Mouse (Mus musculus): Measurements from ENCODE around the gene Pemt. TPM values are rescaled to one million over a fixed set of nuclear protein-coding genes. Genes with fewer than 3 reads are reported as not detected.

The Pemt gene
- polyA plus RNA-seq, 1 experiment, result 41.5 TPM

- TF ChIP-seq POLR2A (IDR thresholded peaks at IDR 0.05; ENCODE audit: control insufficient read depth, low read depth, low read length) (no peak; the same call in 1 of the 2 replicates), CTCF (IDR thresholded peaks at IDR 0.05; ENCODE audit: control insufficient read depth, insufficient read depth, insufficient replicate concordance, low read depth, low read length) (no peak)
- H3K27me3 ChIP-seq (ENCODE audit: control insufficient read depth, insufficient read depth, low read length), result no peaks in the 10 kb centered on the region
- no peaks in the 10 kb centered on the region; the same call in 1 of the 2 replicates for H3K36me3 ChIP-seq (ENCODE audit: control insufficient read depth, insufficient read depth, low read length)
- H3K4me1 ChIP-seq (ENCODE audit: control insufficient read depth, insufficient read depth, low read length), result peaks cover 19% of the 10 kb centered on the region
- peak overlapping the region; percentile 67 for H3K27ac ChIP-seq (ENCODE audit: control insufficient read depth, insufficient read depth, low read depth, low read length)
- peak overlapping the region; percentile 75 for H3K4me3 ChIP-seq (ENCODE audit: control insufficient read depth, low read depth, low read length)
Observed at GRCm38 (mm10) chr11:59963364-59964162, 82.7 kb downstream of the Pemt start.

- TF ChIP-seq CTCF (IDR thresholded peaks at IDR 0.05; ENCODE audit: control insufficient read depth, insufficient read depth, insufficient replicate concordance, low read depth, low read length), result no peak
- no peak for TF ChIP-seq POLR2A (IDR thresholded peaks at IDR 0.05; ENCODE audit: control insufficient read depth, low read depth, low read length)
- Histone ChIP-seq H3K4me3 (ENCODE audit: control insufficient read depth, low read depth, low read length) (no peak overlapping the region), H3K27me3 (ENCODE audit: control insufficient read depth, insufficient read depth, low read length) (no peaks in the 10 kb centered on the region), H3K36me3 (ENCODE audit: control insufficient read depth, insufficient read depth, low read length) (no peaks in the 10 kb centered on the region; the same call in 1 of the 2 replicates), H3K27ac (ENCODE audit: control insufficient read depth, insufficient read depth, low read depth, low read length) (peak overlapping the region; percentile 26; the same call in 1 of the 2 replicates), H3K4me1 (ENCODE audit: control insufficient read depth, insufficient read depth, low read length) (peaks cover 19% of the 10 kb centered on the region)
Observed at GRCm38 (mm10) chr11:59962590-59962989, 83.7 kb downstream of the Pemt start.

GRCm38 (mm10) chr11:59961338-59961875 is 84.9 kb downstream of the Pemt start:
- TF ChIP-seq CTCF (IDR thresholded peaks at IDR 0.05; ENCODE audit: control insufficient read depth, insufficient read depth, insufficient replicate concordance, low read depth, low read length) (no peak), POLR2A (IDR thresholded peaks at IDR 0.05; ENCODE audit: control insufficient read depth, low read depth, low read length) (no peak)
- Histone ChIP-seq H3K4me1 (ENCODE audit: control insufficient read depth, insufficient read depth, low read length) (peaks cover 19% of the 10 kb centered on the region), H3K36me3 (ENCODE audit: control insufficient read depth, insufficient read depth, low read length) (no peaks in the 10 kb centered on the region; the same call in 1 of the 2 replicates), H3K27me3 (ENCODE audit: control insufficient read depth, insufficient read depth, low read length) (no peaks in the 10 kb centered on the region), H3K27ac (ENCODE audit: control insufficient read depth, insufficient read depth, low read depth, low read length) (peak overlapping the region; percentile 61), H3K4me3 (ENCODE audit: control insufficient read depth, low read depth, low read length) (no peak overlapping the region)

GRCm38 (mm10) chr11:59960476-59961337 is 85.6 kb downstream of the Pemt start:
- TF ChIP-seq POLR2A (IDR thresholded peaks at IDR 0.05; ENCODE audit: control insufficient read depth, low read depth, low read length) (peak; percentile 51; the same call in 1 of the 2 replicates), CTCF (IDR thresholded peaks at IDR 0.05; ENCODE audit: control insufficient read depth, insufficient read depth, insufficient replicate concordance, low read depth, low read length) (0 out of 2 replicates have a peak, but pooled peaks have one; percentile 7)
- no peak overlapping the region for H3K4me3 ChIP-seq (ENCODE audit: control insufficient read depth, low read depth, low read length)
- no peaks in the 10 kb centered on the region; the same call in 1 of the 2 replicates for H3K36me3 ChIP-seq (ENCODE audit: control insufficient read depth, insufficient read depth, low read length)
- H3K27me3 ChIP-seq (ENCODE audit: control insufficient read depth, insufficient read depth, low read length), result no peaks in the 10 kb centered on the region
- H3K4me1 ChIP-seq (ENCODE audit: control insufficient read depth, insufficient read depth, low read length), result peaks cover 16% of the 10 kb centered on the region
- peak overlapping the region; percentile 61 for H3K27ac ChIP-seq (ENCODE audit: control insufficient read depth, insufficient read depth, low read depth, low read length)

- no peak overlapping the region for H3K4me3 ChIP-seq (ENCODE audit: control insufficient read depth, low read depth, low read length)
- peaks cover 11% of the 10 kb centered on the region for H3K4me1 ChIP-seq (ENCODE audit: control insufficient read depth, insufficient read depth, low read length)
- no peaks in the 10 kb centered on the region for H3K27me3 ChIP-seq (ENCODE audit: control insufficient read depth, insufficient read depth, low read length)
- no peaks in the 10 kb centered on the region; the same call in 1 of the 2 replicates for H3K36me3 ChIP-seq (ENCODE audit: control insufficient read depth, insufficient read depth, low read length)
- TF ChIP-seq CTCF (IDR thresholded peaks at IDR 0.05; ENCODE audit: control insufficient read depth, insufficient read depth, insufficient replicate concordance, low read depth, low read length) (no peak), POLR2A (IDR thresholded peaks at IDR 0.05; ENCODE audit: control insufficient read depth, low read depth, low read length) (no peak)
- peak overlapping the region; percentile 61 for H3K27ac ChIP-seq (ENCODE audit: control insufficient read depth, insufficient read depth, low read depth, low read length)
Observed at GRCm38 (mm10) chr11:59959453-59959852, 86.8 kb downstream of the Pemt start.

GRCm38 (mm10) chr11:59956749-59957148 is 89.5 kb downstream of the Pemt start:
- H3K27ac ChIP-seq (ENCODE audit: control insufficient read depth, insufficient read depth, low read depth, low read length), result no peak overlapping the region; the same call in 1 of the 2 replicates
- no peak for TF ChIP-seq CTCF (IDR thresholded peaks at IDR 0.05; ENCODE audit: control insufficient read depth, insufficient read depth, insufficient replicate concordance, low read depth, low read length)
- no peak for TF ChIP-seq POLR2A (IDR thresholded peaks at IDR 0.05; ENCODE audit: control insufficient read depth, low read depth, low read length)
- H3K4me1 ChIP-seq (ENCODE audit: control insufficient read depth, insufficient read depth, low read length), result peaks cover 10% of the 10 kb centered on the region
- H3K36me3 ChIP-seq (ENCODE audit: control insufficient read depth, insufficient read depth, low read length), result no peaks in the 10 kb centered on the region; the same call in 1 of the 2 replicates
- H3K27me3 ChIP-seq (ENCODE audit: control insufficient read depth, insufficient read depth, low read length), result no peaks in the 10 kb centered on the region
- H3K4me3 ChIP-seq (ENCODE audit: control insufficient read depth, low read depth, low read length), result no peak overlapping the region

All from testis, adult 2 months (tissue).